Mouse (Mus musculus) kidney, postnatal 4 days (tissue): ENCODE measurements around the gene Cyb5r1.

Source experiments
- DNase-seq, 2 experiments: peaks; one replicate each; pipeline ENCODE4 v3.0.0; 2021; ENCODE audit warnings: mixed read lengths in 2 of 2

Gene Cyb5r1

GRCm38 (mm10) chr1:134460294-134461284, 55.2 kb downstream of the Cyb5r1 start:
- DNase-seq, result no peak
